Mouse (Mus musculus) lung, embryonic 16.5 days (tissue): ENCODE measurements at regions not wholly inside any gene's neighbourhood (a gene's known extent, or its start where the extent isn't known, plus 50 kb on each side); places are given as distances from the start of the nearest gene placed in this dataset.

ENCODE experiments used
- ATAC-seq: fragments of 200-750 bp; cut with Nextera tagmentation; 2 replicates; pipeline ENCODE4 v1.8.0; 2017; ENCODE audit warnings: low read depth, mild to moderate bottlenecking, moderate library complexity
- H3K27ac ChIP-seq: fragments of 300-500 bp; sonication (generic); 2 replicates; pipeline ENCODE4 v1.5.1; 2014; ENCODE audit warnings: mild to moderate bottlenecking, control low read depth, low read length
- H3K27me3 ChIP-seq: fragments of 300-500 bp; sonication (generic); 2 replicates; pipeline ENCODE4 v1.6.1; 2014; ENCODE audit warnings: low read depth, low read length, mixed read lengths; ENCODE audit not compliant: control insufficient read depth, insufficient read depth
- H3K36me3 ChIP-seq: fragments of 300-500 bp; sonication (generic); 2 replicates; pipeline ENCODE4 v1.6.1; 2014; ENCODE audit warnings: low read length; ENCODE audit not compliant: control insufficient read depth, insufficient read depth
- H3K4me1 ChIP-seq: fragments of 300-500 bp; sonication (generic); replicated peaks from 2 replicates; pipeline ENCODE4 v1.6.1; 2014; ENCODE audit warnings: low read length, mixed read lengths; ENCODE audit not compliant: control insufficient read depth, insufficient read depth
- H3K4me2 ChIP-seq: fragments of 300-500 bp; sonication (generic); 2 replicates; pipeline ENCODE4 v1.6.1; 2014; ENCODE audit warnings: low read depth, low read length, control low read depth
- H3K4me3 ChIP-seq: fragments of 300-500 bp; sonication (generic); 2 replicates; pipeline ENCODE4 v1.5.1; 2014; ENCODE audit warnings: mild to moderate bottlenecking, low read length, control low read depth
- H3K9ac ChIP-seq: fragments of 300-500 bp; sonication (generic); 2 replicates; pipeline ENCODE4 v1.6.1; 2014; ENCODE audit warnings: low read length, control low read depth
- H3K9me3 ChIP-seq: fragments of 300-500 bp; sonication (generic); 2 replicates; pipeline ENCODE4 v1.6.1; 2016; ENCODE audit warnings: low read length; ENCODE audit not compliant: control insufficient read depth
- WGBS: fragments of 180-500 bp; shearing (Covaris S2); extraction: QIAGEN DNeasy Blood & Tissue Kit; methylation state at CpG from one replicate; pipeline ENCODE4 v1.1.7; 2014; 5-methylcytosine and 5-hydroxymethylcytosine counted together

GRCm38 (mm10) chr2:160451481-160452238, 84.8 kb upstream of the Mafb start:
- WGBS, result under 1% methylated on average over 20 of the region's 21 CpGs
- Histone ChIP-seq H3K4me3 (peak overlapping the region; percentile 51), H3K4me2 (peak overlapping the region; percentile 83), H3K9me3 (no peaks in the 10 kb centered on the region), H3K4me1 (peaks cover 12% of the 10 kb centered on the region), H3K27ac (peak overlapping the region; percentile 81), H3K27me3 (no peaks in the 10 kb centered on the region), H3K36me3 (no peaks in the 10 kb centered on the region), H3K9ac (peak overlapping the region; percentile 61; the same call in 1 of the 2 replicates)
- peak; percentile 98 for ATAC-seq

- Histone ChIP-seq H3K9ac (no peak overlapping the region), H3K27ac (0 out of 2 replicates have a peak overlapping the region, but pooled peaks have one; percentile 81), H3K9me3 (no peaks in the 10 kb centered on the region), H3K36me3 (no peaks in the 10 kb centered on the region), H3K4me1 (peaks cover 12% of the 10 kb centered on the region), H3K4me3 (peak overlapping the region; percentile 51), H3K4me2 (peak overlapping the region; percentile 83), H3K27me3 (no peaks in the 10 kb centered on the region)
- ATAC-seq, result no peak
- 25% methylated on average over 6 of the region's 6 CpGs for WGBS
Measured at GRCm38 (mm10) chr2:160452239-160452530, 85.3 kb upstream of the Mafb start.

GRCm38 (mm10) chr2:160452730-160453129, 85.9 kb upstream of the Mafb start:
- no peak overlapping the region for H3K4me2 ChIP-seq
- 89% methylated on average over 6 of the region's 6 CpGs for WGBS
- H3K9ac ChIP-seq, result no peak overlapping the region
- H3K27me3 ChIP-seq, result no peaks in the 10 kb centered on the region
- no peak overlapping the region for H3K4me3 ChIP-seq
- no peak for ATAC-seq
- H3K9me3 ChIP-seq, result no peaks in the 10 kb centered on the region
- H3K36me3 ChIP-seq, result no peaks in the 10 kb centered on the region
- H3K4me1 ChIP-seq, result peaks cover 12% of the 10 kb centered on the region
- H3K27ac ChIP-seq, result no peak overlapping the region

- Histone ChIP-seq H3K27me3 (no peaks in the 10 kb centered on the region), H3K36me3 (no peaks in the 10 kb centered on the region), H3K4me2 (no peak overlapping the region), H3K9me3 (no peaks in the 10 kb centered on the region), H3K9ac (no peak overlapping the region), H3K4me3 (no peak overlapping the region), H3K27ac (no peak overlapping the region), H3K4me1 (peaks cover 12% of the 10 kb centered on the region)
- whole genome bisulfite sequencing, result 46% methylated on average over 10 of the region's 10 CpGs
- no peak for ATAC-seq
Measured at GRCm38 (mm10) chr2:160455617-160456016, 88.8 kb upstream of the Mafb start.

- Histone ChIP-seq H3K9me3 (no peaks in the 10 kb centered on the region), H3K27me3 (no peaks in the 10 kb centered on the region), H3K36me3 (no peaks in the 10 kb centered on the region), H3K4me1 (peaks cover 5% of the 10 kb centered on the region), H3K27ac (no peak overlapping the region), H3K4me3 (no peak overlapping the region), H3K4me2 (no peak overlapping the region), H3K9ac (no peak overlapping the region)
- 76% methylated on average over 8 of the region's 8 CpGs for whole genome bisulfite sequencing
- ATAC-seq, result no peak
Measured at GRCm38 (mm10) chr2:160456681-160457080, 89.8 kb upstream of the Mafb start.

- no peak overlapping the region for H3K4me3 ChIP-seq
- H3K36me3 ChIP-seq, result no peaks in the 10 kb centered on the region
- no peaks in the 10 kb centered on the region; the same call in 1 of the 2 replicates for H3K27me3 ChIP-seq
- no peaks in the 10 kb centered on the region for H3K4me1 ChIP-seq
- no peak overlapping the region for H3K4me2 ChIP-seq
- no peak overlapping the region for H3K9ac ChIP-seq
- H3K27ac ChIP-seq, result no peak overlapping the region
- ATAC-seq, result no peak
- H3K9me3 ChIP-seq, result no peaks in the 10 kb centered on the region
- WGBS, result 76% methylated on average over 4 of the region's 4 CpGs
Measured at GRCm38 (mm10) chr2:160471561-160471960, 104.7 kb upstream of the Mafb start.

GRCm38 (mm10) chr2:160476181-160476580, 109.3 kb upstream of the Mafb start:
- WGBS, result 86% methylated on average over 3 of the region's 3 CpGs
- H3K9me3 ChIP-seq, result no peaks in the 10 kb centered on the region
- no peak overlapping the region for H3K27ac ChIP-seq
- ATAC-seq, result no peak
- no peaks in the 10 kb centered on the region for H3K36me3 ChIP-seq
- no peak overlapping the region for H3K9ac ChIP-seq
- H3K4me1 ChIP-seq, result no peaks in the 10 kb centered on the region
- no peaks in the 10 kb centered on the region; the same call in 1 of the 2 replicates for H3K27me3 ChIP-seq
- H3K4me2 ChIP-seq, result no peak overlapping the region
- H3K4me3 ChIP-seq, result no peak overlapping the region

- Histone ChIP-seq H3K36me3 (no peaks in the 10 kb centered on the region), H3K4me1 (no peaks in the 10 kb centered on the region), H3K9ac (no peak overlapping the region), H3K4me3 (no peak overlapping the region), H3K4me2 (no peak overlapping the region), H3K27me3 (no peaks in the 10 kb centered on the region), H3K27ac (no peak overlapping the region), H3K9me3 (no peaks in the 10 kb centered on the region)
- WGBS, result 55% methylated on average over 7 of the region's 7 CpGs
- ATAC-seq, result no peak; the same call in 1 of the 2 replicates
Measured at GRCm38 (mm10) chr2:160479240-160479639, 112.4 kb upstream of the Mafb start.

GRCm38 (mm10) chr2:160485097-160485496, 118.2 kb upstream of the Mafb start:
- H3K36me3 ChIP-seq, result no peaks in the 10 kb centered on the region
- no peak for ATAC-seq
- H3K27me3 ChIP-seq, result no peaks in the 10 kb centered on the region
- no peaks in the 10 kb centered on the region for H3K4me1 ChIP-seq
- no peak overlapping the region for H3K4me2 ChIP-seq
- no peak overlapping the region for H3K4me3 ChIP-seq
- WGBS, result 84% methylated on average over 5 of the region's 5 CpGs
- no peak overlapping the region for H3K9ac ChIP-seq
- H3K9me3 ChIP-seq, result no peaks in the 10 kb centered on the region
- no peak overlapping the region for H3K27ac ChIP-seq
